Mouse (Mus musculus) heart, embryonic 13.5 days (tissue): ENCODE data around the gene Ralgapb. TPM values are rescaled to one million over a fixed set of nuclear protein-coding genes. Genes with fewer than 3 reads are reported as not detected.

Source experiments
- ATAC-seq: fragments of 200-750 bp; cut with Nextera tagmentation; 2 replicates; pipeline ENCODE4 v1.8.0; 2017; ENCODE audit warnings: moderate TSS enrichment; ENCODE audit not compliant: insufficient number of reproducible peaks, low FRiP score, low TSS enrichment; ENCODE audit errors: extremely low read depth
- H3K27ac ChIP-seq: fragments of 300-500 bp; sonication (generic); replicated peaks from 2 replicates; pipeline ENCODE4 v1.5.1; 2015; ENCODE audit warnings: moderate library complexity, mild to moderate bottlenecking, inconsistent platforms
- H3K27me3 ChIP-seq: fragments of 300-500 bp; sonication (generic); replicated peaks from 2 replicates; pipeline ENCODE4 v1.6.1; 2015; ENCODE audit warnings: mild to moderate bottlenecking, inconsistent platforms
- H3K36me3 ChIP-seq: fragments of 300-500 bp; sonication (generic); 2 replicates; pipeline ENCODE4 v1.6.1; 2015; ENCODE audit warnings: mild to moderate bottlenecking, inconsistent platforms
- H3K4me1 ChIP-seq: fragments of 300-500 bp; sonication (generic); 2 replicates; pipeline ENCODE4 v1.6.1; 2015; ENCODE audit warnings: inconsistent platforms
- H3K4me2 ChIP-seq: fragments of 300-500 bp; sonication (generic); 2 replicates; pipeline ENCODE4 v1.6.1; 2015; ENCODE audit warnings: inconsistent platforms, mild to moderate bottlenecking, moderate library complexity
- H3K4me3 ChIP-seq: fragments of 300-500 bp; sonication (generic); 2 replicates; pipeline ENCODE4 v1.5.1; 2015; ENCODE audit warnings: moderate library complexity, mild to moderate bottlenecking, inconsistent platforms
- H3K9ac ChIP-seq: fragments of 300-500 bp; sonication (generic); 2 replicates; pipeline ENCODE4 v1.6.1; 2015; ENCODE audit warnings: inconsistent platforms, mild to moderate bottlenecking, moderate library complexity
- H3K9me3 ChIP-seq: fragments of 300-500 bp; sonication (generic); 2 replicates; pipeline ENCODE4 v1.6.1; 2016; ENCODE audit warnings: inconsistent platforms
- WGBS: fragments of 180-500 bp; shearing (Covaris S2); methylation state at CpG from one replicate; pipeline ENCODE4 v1.1.7; 2015; ENCODE audit warnings: mixed read lengths; 5-methylcytosine and 5-hydroxymethylcytosine counted together
- polyA plus RNA-seq: library from polyadenylated mRNA; unstranded; fragments of >200 nt; fragmentation: Nextera tagmentation; extraction: Ambion mirVana; gene quantifications from 2 replicates; pipeline ENCODE4 v1.2.1, GENCODE M21; 2015

The Ralgapb gene
- polyA plus RNA-seq, 1 experiment from 2014 or later: 11.2 TPM

DNA sequence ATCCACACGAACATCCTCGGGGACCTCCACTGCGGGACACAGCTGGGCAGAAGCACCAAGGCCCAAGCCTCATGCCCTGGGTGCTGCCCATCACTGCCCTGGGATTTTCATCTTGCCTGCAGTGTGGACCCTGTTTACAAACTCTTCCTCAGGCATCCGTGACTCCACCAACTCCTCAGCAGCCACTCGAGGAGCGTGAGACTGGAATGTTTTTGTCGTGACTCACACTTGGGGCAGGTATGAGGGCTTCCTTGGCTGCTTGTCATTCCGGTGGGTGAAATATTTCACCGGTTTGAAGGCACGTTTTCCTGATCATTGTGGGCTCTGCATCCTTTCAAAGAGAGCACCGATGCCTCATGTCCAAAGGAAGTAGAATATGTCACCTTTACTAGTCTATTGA lies 109.4 kb downstream of the Ralgapb start:
- Histone ChIP-seq H3K9me3 (no peaks in the 10 kb centered on the region), H3K4me2 (no peak overlapping the region), H3K27ac (no peak overlapping the region), H3K36me3 (no peaks in the 10 kb centered on the region), H3K4me3 (no peak overlapping the region), H3K9ac (no peak overlapping the region), H3K27me3 (0 out of 2 replicates have a peak, but pooled peaks cover under 1% of the 10 kb centered on the region), H3K4me1 (peaks cover 10% of the 10 kb centered on the region)
- 53% methylated on average over 11 of the region's 11 CpGs for WGBS
- no peak for ATAC-seq

DNA sequence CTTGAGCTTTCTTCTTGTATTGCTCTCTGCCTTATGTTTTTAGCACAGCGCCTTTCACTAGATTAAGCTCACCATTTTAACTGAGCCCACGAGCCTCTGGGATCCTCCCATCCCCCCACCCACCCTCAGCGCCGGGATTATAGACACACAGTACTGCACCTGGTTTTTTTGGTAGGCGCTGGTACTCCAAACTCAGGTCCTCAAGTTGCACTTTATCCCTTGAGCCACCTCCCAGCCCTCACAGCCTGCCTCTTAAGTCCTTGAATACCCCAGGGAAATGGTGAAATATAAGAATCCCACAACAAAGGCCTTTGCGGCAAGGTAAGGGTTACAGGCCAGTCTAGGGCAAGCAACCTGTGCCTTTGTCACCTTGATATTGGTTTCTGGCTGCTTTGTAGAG lies 110.2 kb downstream of the Ralgapb start:
- Histone ChIP-seq H3K27me3 (0 out of 2 replicates have a peak, but pooled peaks cover 2% of the 10 kb centered on the region), H3K9me3 (no peaks in the 10 kb centered on the region), H3K4me1 (peaks cover 10% of the 10 kb centered on the region), H3K4me2 (no peak overlapping the region), H3K27ac (no peak overlapping the region), H3K4me3 (no peak overlapping the region), H3K9ac (no peak overlapping the region), H3K36me3 (no peaks in the 10 kb centered on the region)
- 77% methylated on average over 6 of the region's 6 CpGs for WGBS
- no peak for ATAC-seq

DNA sequence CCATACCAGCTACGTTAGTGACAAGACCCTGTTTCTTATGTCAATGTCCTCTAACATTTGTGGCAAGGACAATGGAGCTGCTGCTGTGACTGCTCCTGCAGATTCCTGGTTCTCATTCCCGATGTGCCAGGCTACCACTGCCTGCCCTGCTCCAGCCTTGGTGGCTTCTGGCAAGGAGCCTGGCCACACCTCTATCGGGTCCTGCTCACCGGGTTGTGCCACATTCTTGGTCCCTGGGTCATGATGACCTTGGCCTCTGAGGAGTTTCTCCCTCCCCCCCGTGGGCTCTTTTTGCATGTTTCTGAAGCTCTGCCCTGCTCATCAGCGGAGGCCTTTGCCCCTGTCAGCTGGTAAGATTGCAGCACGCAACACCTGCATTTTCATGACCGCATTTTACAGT lies 113.4 kb downstream of the Ralgapb start:
- peaks cover 10% of the 10 kb centered on the region for H3K4me1 ChIP-seq
- no peaks in the 10 kb centered on the region for H3K9me3 ChIP-seq
- H3K36me3 ChIP-seq: no peaks in the 10 kb centered on the region
- ATAC-seq: no peak
- H3K4me2 ChIP-seq: no peak overlapping the region
- WGBS: 49% methylated on average over 8 of the region's 8 CpGs
- H3K27ac ChIP-seq: no peak overlapping the region
- no peak overlapping the region for H3K9ac ChIP-seq
- H3K27me3 ChIP-seq: 0 out of 2 replicates have a peak, but pooled peaks cover 2% of the 10 kb centered on the region
- no peak overlapping the region for H3K4me3 ChIP-seq

DNA sequence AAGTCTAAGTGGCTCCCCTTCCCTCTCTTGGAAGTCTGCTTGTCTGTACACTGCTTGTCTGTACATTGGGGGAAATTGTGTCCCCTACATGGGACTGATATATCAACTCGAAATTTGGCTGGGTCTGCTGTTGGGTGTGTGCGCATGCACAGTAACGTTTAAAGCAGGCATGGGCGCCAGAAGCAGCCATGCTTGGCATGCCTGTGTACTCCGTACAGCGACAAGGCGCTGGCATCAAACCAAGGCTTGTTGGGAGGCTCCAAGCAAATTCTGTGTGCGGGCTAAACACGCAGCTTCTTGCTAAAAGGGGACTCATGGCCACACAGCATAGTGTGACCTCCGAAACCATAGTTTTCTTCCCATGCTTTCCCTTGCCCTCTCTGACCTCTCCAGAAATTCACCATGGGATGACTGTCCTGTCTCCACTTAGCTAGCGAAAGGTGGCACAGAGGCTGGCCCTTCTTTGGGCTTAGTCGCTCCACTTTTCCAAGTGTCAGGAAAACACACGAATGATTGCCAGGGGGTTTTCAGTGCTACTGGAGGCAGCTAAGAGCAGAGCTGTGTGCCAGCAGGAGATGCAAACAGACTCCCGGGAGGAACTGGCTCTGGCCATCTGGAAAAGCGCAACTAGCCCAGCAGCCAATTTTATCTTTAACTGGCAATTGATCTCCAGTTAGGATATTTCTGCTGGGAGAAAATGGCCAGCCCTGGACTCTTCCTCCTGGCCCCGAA lies 114.6 kb downstream of the Ralgapb start:
- WGBS: 77% methylated on average over 16 of the region's 16 CpGs
- no peak overlapping the region for H3K4me2 ChIP-seq
- H3K27me3 ChIP-seq: 0 out of 2 replicates have a peak, but pooled peaks cover 2% of the 10 kb centered on the region
- no peaks in the 10 kb centered on the region for H3K36me3 ChIP-seq
- no peak overlapping the region for H3K27ac ChIP-seq
- H3K4me3 ChIP-seq: no peak overlapping the region
- H3K9me3 ChIP-seq: no peaks in the 10 kb centered on the region
- H3K4me1 ChIP-seq: peaks cover 6% of the 10 kb centered on the region
- H3K9ac ChIP-seq: no peak overlapping the region
- ATAC-seq: no peak

DNA sequence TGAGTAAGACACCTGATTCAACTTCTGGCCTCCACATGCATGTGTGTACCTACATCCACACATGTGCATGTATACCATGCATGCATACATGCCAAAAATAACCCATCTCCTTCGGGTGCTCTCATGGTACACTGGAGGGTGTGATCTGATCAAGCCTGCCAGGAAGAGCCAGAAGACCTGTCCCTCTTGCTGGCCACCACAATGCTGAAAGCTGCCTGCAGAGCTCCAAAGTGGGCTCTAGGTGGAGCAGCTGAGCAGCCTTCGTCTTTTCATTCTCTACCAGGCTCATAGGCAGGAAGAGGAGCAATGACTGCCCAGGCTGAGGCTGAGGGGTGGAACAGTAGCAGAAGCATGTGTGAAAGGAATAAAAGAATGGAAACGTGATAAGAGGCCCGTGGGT lies 124.4 kb downstream of the Ralgapb start:
- 12% methylated on average over 4 of the region's 4 CpGs for WGBS
- Histone ChIP-seq H3K9me3 (no peaks in the 10 kb centered on the region; the same call in 1 of the 2 replicates), H3K27me3 (peaks cover 6% of the 10 kb centered on the region), H3K9ac (no peak overlapping the region), H3K4me3 (no peak overlapping the region), H3K27ac (no peak overlapping the region), H3K4me1 (no peaks in the 10 kb centered on the region), H3K4me2 (no peak overlapping the region), H3K36me3 (no peaks in the 10 kb centered on the region)
- no peak for ATAC-seq

DNA sequence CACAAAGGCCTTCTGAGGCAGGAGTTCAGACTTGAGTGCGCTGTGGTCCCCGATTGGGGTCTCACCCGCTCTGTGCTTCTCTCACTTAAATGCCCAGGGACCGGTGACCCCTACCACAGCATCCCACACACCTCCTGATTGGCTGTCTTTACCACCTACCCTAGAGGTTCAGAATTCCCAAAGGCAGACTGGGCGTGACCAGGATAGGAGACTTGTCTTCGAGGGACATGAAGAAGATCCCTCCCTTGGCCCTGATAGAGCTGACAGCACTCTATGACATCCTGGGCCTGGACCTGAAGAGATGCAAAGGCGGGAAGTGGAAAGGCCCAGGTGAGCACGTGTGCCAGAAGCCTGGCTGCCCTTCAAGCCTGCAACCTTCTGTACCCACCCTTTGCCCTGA lies 124.9 kb downstream of the Ralgapb start:
- H3K27me3 ChIP-seq: peaks cover 11% of the 10 kb centered on the region
- no peaks in the 10 kb centered on the region for H3K36me3 ChIP-seq
- no peak overlapping the region for H3K4me2 ChIP-seq
- no peak for ATAC-seq
- H3K4me3 ChIP-seq: no peak overlapping the region
- no peak overlapping the region for H3K27ac ChIP-seq
- no peaks in the 10 kb centered on the region for H3K4me1 ChIP-seq
- H3K9me3 ChIP-seq: no peaks in the 10 kb centered on the region; the same call in 1 of the 2 replicates
- no peak overlapping the region for H3K9ac ChIP-seq
- 72% methylated on average over 8 of the region's 8 CpGs for WGBS

DNA sequence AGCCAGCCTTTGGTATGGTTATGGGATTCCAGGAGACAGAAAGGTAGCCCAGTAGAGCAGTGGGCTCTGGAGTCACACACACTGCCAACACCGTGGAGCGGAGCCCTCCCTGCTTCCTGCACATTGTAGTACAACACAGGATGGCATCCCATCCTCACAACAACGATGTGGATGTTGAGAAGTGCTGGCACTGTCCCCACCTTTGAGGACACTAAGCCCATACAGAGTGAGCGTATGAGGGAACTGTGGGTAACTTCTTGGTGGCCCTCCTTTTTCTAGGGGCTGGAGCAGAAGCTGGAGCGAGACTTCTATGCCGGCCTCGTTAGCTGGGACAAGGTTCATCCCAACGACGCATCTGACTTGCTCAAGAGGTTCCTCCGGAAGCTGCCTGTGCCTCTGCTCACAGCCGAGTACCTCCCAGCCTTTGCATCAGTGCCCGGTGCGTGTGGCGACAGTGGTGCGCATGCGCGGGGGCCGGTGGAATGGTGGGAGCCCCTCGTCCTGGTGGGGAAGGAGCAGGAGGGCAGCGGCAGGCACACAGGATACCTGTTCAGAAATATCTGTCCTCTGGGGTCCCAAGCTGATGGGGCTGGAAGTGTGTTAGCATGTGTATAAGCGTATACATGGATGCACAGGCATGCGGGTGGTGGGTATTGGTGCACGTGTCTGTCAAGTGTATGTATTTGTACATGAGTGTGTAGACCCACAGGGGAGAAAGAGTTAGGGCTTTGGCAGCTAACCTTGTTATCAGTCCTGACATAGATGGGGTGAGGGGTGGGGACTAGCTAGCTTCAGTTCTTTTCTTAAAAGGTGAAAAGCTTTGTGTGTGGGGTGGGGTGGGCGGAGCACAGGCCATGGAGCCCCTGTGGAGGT lies 130.0 kb downstream of the Ralgapb start:
- H3K9me3 ChIP-seq: no peaks in the 10 kb centered on the region
- no peaks in the 10 kb centered on the region for H3K36me3 ChIP-seq
- 0 out of 2 replicates have a peak overlapping the region, but pooled peaks have one; percentile 15 for H3K4me3 ChIP-seq
- peak overlapping the region; percentile 56 for H3K4me2 ChIP-seq
- H3K27me3 ChIP-seq: peaks cover 42% of the 10 kb centered on the region
- no peaks in the 10 kb centered on the region for H3K4me1 ChIP-seq
- no peak overlapping the region; the same call in 1 of the 2 replicates for H3K9ac ChIP-seq
- WGBS: 48% methylated on average over 24 of the region's 24 CpGs
- H3K27ac ChIP-seq: no peak overlapping the region
- ATAC-seq: no peak

DNA sequence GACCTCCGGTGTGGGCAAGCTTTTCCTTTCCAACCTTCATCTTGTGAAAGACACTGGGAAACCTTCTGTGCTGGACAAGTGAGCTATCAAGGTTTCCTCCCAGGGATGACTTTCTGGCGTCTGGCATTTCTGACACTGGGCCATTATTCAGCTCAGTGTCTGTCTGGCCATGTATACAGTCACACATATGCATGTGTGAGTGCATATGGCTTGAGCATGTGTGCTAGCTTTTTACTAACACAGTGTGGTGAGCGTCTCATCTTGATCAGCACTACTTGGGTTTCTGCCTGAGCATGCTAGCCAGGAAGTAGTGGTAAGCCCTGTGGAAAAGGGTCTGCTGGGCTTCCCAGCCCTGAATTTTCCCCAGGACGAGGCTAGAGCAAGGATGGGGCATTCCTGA lies 131.6 kb downstream of the Ralgapb start:
- Histone ChIP-seq H3K4me3 (no peak overlapping the region), H3K27me3 (peaks cover 46% of the 10 kb centered on the region), H3K36me3 (no peaks in the 10 kb centered on the region), H3K9ac (no peak overlapping the region), H3K4me2 (no peak overlapping the region), H3K4me1 (no peaks in the 10 kb centered on the region), H3K27ac (no peak overlapping the region), H3K9me3 (no peaks in the 10 kb centered on the region)
- ATAC-seq: no peak
- WGBS: 33% methylated on average over 4 of the region's 4 CpGs

DNA sequence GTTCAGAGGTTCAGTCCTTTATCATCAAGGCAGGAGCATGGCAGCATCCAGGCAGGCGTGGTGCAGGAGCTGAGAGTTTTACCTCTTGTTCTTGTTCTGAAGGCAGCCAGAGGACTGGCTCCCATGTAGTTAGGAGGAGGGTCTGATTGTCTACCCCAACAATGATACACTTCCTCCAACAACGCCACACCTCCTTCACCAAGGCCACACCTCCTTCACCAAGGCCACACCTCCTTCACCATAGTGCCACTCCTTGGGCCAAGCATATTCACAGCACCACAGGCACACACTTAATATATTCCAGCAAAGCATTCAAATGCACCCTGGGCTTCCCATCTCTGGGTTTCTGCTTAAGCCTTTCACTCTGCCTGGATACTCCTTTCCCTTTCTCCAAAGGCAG lies 135.6 kb downstream of the Ralgapb start:
- H3K9ac ChIP-seq: no peak overlapping the region
- ATAC-seq: no peak
- no peak overlapping the region for H3K27ac ChIP-seq
- no peaks in the 10 kb centered on the region for H3K9me3 ChIP-seq
- H3K4me2 ChIP-seq: no peak overlapping the region
- peaks cover 55% of the 10 kb centered on the region for H3K27me3 ChIP-seq
- no peak overlapping the region for H3K4me3 ChIP-seq
- H3K4me1 ChIP-seq: no peaks in the 10 kb centered on the region
- 51% methylated on average over 2 of the region's 2 CpGs for WGBS
- no peaks in the 10 kb centered on the region for H3K36me3 ChIP-seq

DNA sequence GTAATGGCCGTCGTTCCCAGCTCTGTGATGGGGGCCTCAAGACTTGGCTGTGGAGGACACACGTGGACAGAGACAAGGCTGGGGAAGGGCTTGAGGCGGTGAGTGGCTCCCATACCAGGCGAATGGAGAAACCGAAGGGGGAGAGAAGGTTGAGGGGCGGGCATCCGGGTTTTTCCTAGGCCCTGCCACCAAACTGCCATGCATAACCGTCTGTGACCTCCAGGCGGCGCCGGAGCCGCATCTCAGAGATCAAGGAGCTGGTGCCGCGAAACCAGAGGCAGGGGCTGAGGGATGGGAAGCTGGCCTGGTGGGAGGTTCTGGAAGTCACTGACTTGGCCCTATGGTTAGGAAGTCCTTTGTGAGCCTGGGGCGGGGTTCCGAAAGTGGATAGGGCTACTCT lies 137.1 kb downstream of the Ralgapb start:
- Histone ChIP-seq H3K27me3 (peaks cover 63% of the 10 kb centered on the region), H3K9me3 (no peaks in the 10 kb centered on the region), H3K9ac (peak overlapping the region; percentile 64), H3K4me2 (peak overlapping the region; percentile 45), H3K4me1 (no peaks in the 10 kb centered on the region), H3K27ac (no peak overlapping the region), H3K4me3 (no peak overlapping the region), H3K36me3 (no peaks in the 10 kb centered on the region)
- no peak for ATAC-seq
- WGBS: 3% methylated on average over 17 of the region's 17 CpGs
